Mouse (Mus musculus) megakaryocyte, embryonic 14.5 days (primary cell): ENCODE measurements at regions not wholly inside any gene's neighbourhood (a gene's known extent, or its start where the extent isn't known, plus 50 kb on each side); places are given as distances from the start of the nearest gene placed in this dataset.

Experiments
- FLI1 ChIP-seq: IDR thresholded peaks from 2 replicates; pipeline ENCODE4 v1.6.1; 2012; ENCODE audit warnings: low read length, inconsistent platforms, mixed read lengths
- GATA1 ChIP-seq: IDR thresholded peaks from 3 replicates; pipeline ENCODE4 v1.6.1; 2012; ENCODE audit warnings: mixed read lengths, low read length, inconsistent platforms, borderline replicate concordance

GRCm38 (mm10) chr5:77851645-77852044 is 443.8 kb upstream of the Igfbp7 start:
- TF ChIP-seq GATA1 (no peak), FLI1 (no peak)
